Mouse (Mus musculus) intestine, postnatal 0 days (tissue): ENCODE results near the gene Ints1. TPM values are rescaled to one million over a fixed set of nuclear protein-coding genes. Genes with fewer than 3 reads are reported as not detected.

ENCODE experiments used
- ATAC-seq: fragments of 200-750 bp; cut with Nextera tagmentation; 2 replicates; pipeline ENCODE4 v1.8.0; 2017; ENCODE audit warnings: mild to moderate bottlenecking, moderate TSS enrichment, moderate library complexity
- H3K27ac ChIP-seq: fragments of 300-500 bp; sonication (generic); 2 replicates; pipeline ENCODE4 v1.5.1; 2014; ENCODE audit warnings: mild to moderate bottlenecking, low read depth, low read length, moderate library complexity
- H3K27me3 ChIP-seq: fragments of 300-500 bp; sonication (generic); replicated peaks from 2 replicates; pipeline ENCODE4 v1.6.1; 2014; ENCODE audit warnings: low read length, mixed read lengths; ENCODE audit not compliant: control insufficient read depth, insufficient read depth
- H3K36me3 ChIP-seq: fragments of 300-500 bp; sonication (generic); 2 replicates; pipeline ENCODE4 v1.6.1; 2014; ENCODE audit warnings: mild to moderate bottlenecking, moderate library complexity; ENCODE audit not compliant: control insufficient read depth, insufficient read depth
- H3K4me1 ChIP-seq: fragments of 300-500 bp; sonication (generic); replicated peaks from 2 replicates; pipeline ENCODE4 v1.6.1; 2014; ENCODE audit warnings: antibody characterized with exemption, low read length, mixed read lengths; ENCODE audit not compliant: control insufficient read depth, insufficient read depth
- H3K4me2 ChIP-seq: fragments of 300-500 bp; sonication (generic); replicated peaks from 2 replicates; pipeline ENCODE4 v1.6.1; 2014; ENCODE audit warnings: low read depth, mild to moderate bottlenecking, moderate library complexity
- H3K4me3 ChIP-seq: fragments of 300-500 bp; sonication (generic); 2 replicates; pipeline ENCODE4 v1.5.1; 2014; ENCODE audit warnings: low read depth, low read length
- H3K9ac ChIP-seq: fragments of 300-500 bp; sonication (generic); 2 replicates; pipeline ENCODE4 v1.6.1; 2014; ENCODE audit warnings: mild to moderate bottlenecking, low read depth, low read length
- H3K9me3 ChIP-seq: fragments of 300-500 bp; sonication (generic); 2 replicates; pipeline ENCODE4 v1.6.1; 2016; ENCODE audit warnings: mixed run types; ENCODE audit not compliant: control insufficient read depth
- CTCF ChIP-seq: sonication (generic); IDR thresholded peaks from 2 replicates; pipeline ENCODE4 v1.5.1; 2016; ENCODE audit warnings: low read depth, mild to moderate bottlenecking, control low read depth, antibody characterized with exemption, moderate library complexity
- WGBS: fragments of 180-500 bp; shearing (Covaris S2); extraction: QIAGEN DNeasy Blood & Tissue Kit; methylation state at CpG from one replicate; pipeline ENCODE4 v1.1.7; 2014; 5-methylcytosine and 5-hydroxymethylcytosine counted together
- microRNA-seq: library from miRNA; unstranded; fragments of <30 nt; microRNA quantifications from one replicate; pipeline ENCODE4, GENCODE M21; 2016
- polyA plus RNA-seq: library from polyadenylated mRNA; unstranded; fragments of >200 nt; fragmentation: Nextera tagmentation; extraction: Ambion mirVana; gene quantifications from 2 replicates; pipeline ENCODE4 v1.2.1, GENCODE M21; 2015

Gene Ints1
- polyA plus RNA-seq, 1 experiment from 2014 or later: 9.9 TPM

DNA sequence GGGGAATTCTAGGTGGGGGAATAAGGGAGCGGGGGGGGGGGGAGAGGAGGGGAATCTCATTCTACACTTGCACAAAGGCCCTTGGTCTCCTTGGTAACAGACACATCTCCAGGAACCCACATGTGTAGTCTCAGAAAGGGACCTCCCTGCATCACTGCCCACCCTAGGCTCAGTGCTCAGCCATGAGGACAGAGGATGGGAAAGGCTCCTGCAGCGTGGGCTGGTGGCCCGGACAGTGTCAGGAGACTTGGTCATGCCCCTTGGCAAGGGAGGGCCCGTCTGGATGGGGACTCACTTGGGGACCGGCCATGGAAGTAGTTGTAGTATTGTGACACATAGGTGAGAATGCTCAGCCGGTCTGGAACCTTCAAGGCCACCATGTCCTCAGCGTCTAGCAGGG is 56.5 kb downstream of the Ints1 start:
- 86% methylated on average over 7 of the region's 7 CpGs for WGBS
- no peak for ATAC-seq
- TF ChIP-seq CTCF: no peak
- H3K4me3 ChIP-seq: no peak overlapping the region
- no peaks in the 10 kb centered on the region for H3K4me1 ChIP-seq
- H3K4me2 ChIP-seq: no peak overlapping the region
- H3K9me3 ChIP-seq: no peaks in the 10 kb centered on the region
- H3K9ac ChIP-seq: no peak overlapping the region
- peaks cover 28% of the 10 kb centered on the region for H3K36me3 ChIP-seq
- H3K27ac ChIP-seq: no peak overlapping the region
- H3K27me3 ChIP-seq: no peaks in the 10 kb centered on the region

DNA sequence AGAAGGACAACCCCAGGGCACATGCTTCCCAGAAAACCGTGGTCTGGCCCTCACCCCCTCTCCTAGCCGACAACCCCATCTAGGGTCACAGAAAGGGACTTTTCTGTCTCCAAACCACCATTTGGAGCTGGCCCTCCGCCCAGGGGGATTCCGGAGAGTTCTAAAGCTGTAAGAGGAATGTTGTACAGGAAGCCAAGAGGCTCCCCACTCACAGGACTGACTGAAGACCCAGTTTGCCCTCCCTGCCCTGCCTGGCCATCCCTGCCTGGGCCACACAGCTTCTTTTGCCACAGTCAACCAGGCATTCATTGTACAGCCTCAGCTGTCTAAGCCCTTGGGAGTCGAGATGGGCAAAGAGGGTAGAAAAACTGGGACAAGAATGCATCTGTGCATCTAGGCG is 56.9 kb downstream of the Ints1 start:
- Histone ChIP-seq H3K9me3 (no peaks in the 10 kb centered on the region), H3K4me1 (no peaks in the 10 kb centered on the region), H3K27ac (no peak overlapping the region), H3K9ac (no peak overlapping the region), H3K4me2 (no peak overlapping the region), H3K36me3 (peaks cover 31% of the 10 kb centered on the region), H3K27me3 (no peaks in the 10 kb centered on the region), H3K4me3 (no peak overlapping the region)
- TF ChIP-seq CTCF: no peak
- no peak for ATAC-seq
- 58% methylated on average over 6 of the region's 6 CpGs for WGBS

DNA sequence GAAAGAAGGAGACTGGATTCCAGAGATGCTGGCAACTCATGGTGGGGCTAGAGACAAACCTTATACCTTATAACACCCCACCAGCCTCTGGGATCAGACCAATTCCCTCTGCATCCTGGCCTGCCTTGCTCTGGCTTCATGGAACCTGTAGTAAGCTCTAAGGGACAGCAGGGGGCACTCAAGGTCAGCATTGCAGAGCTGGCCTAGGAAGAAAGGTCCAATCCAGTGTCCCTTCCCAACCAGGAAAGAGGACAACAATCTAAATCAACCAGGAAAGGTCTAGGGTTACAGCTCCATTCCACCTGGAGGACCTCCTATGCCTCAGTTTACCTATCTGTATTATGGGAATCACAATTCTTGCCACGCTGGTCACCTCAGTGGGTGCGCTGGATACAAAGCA is 57.8 kb downstream of the Ints1 start:
- TF ChIP-seq CTCF: peak; percentile 99
- no peak overlapping the region for H3K9ac ChIP-seq
- H3K27me3 ChIP-seq: no peaks in the 10 kb centered on the region
- no peak overlapping the region for H3K27ac ChIP-seq
- no peaks in the 10 kb centered on the region for H3K9me3 ChIP-seq
- no peak overlapping the region for H3K4me3 ChIP-seq
- peaks cover 39% of the 10 kb centered on the region for H3K36me3 ChIP-seq
- H3K4me1 ChIP-seq: no peaks in the 10 kb centered on the region
- WGBS: 100% methylated on average over 2 of the region's 2 CpGs
- no peak overlapping the region for H3K4me2 ChIP-seq
- ATAC-seq: peak; percentile 37

GRCm38 (mm10) chr5:139706496-139706895 is 69.0 kb downstream of the Ints1 start:
- H3K9ac ChIP-seq: no peak overlapping the region
- no peaks in the 10 kb centered on the region for H3K4me1 ChIP-seq
- H3K36me3 ChIP-seq: peaks cover 54% of the 10 kb centered on the region
- H3K4me2 ChIP-seq: no peak overlapping the region
- TF ChIP-seq CTCF: no peak
- no peak overlapping the region for H3K27ac ChIP-seq
- H3K9me3 ChIP-seq: no peaks in the 10 kb centered on the region
- no peak overlapping the region for H3K4me3 ChIP-seq
- no peak for ATAC-seq
- 93% methylated on average over 10 of the region's 10 CpGs for WGBS
- H3K27me3 ChIP-seq: no peaks in the 10 kb centered on the region

GRCm38 (mm10) chr5:139702905-139703304 is 72.6 kb downstream of the Ints1 start:
- Histone ChIP-seq H3K4me2 (no peak overlapping the region), H3K27me3 (no peaks in the 10 kb centered on the region), H3K9ac (no peak overlapping the region), H3K9me3 (no peaks in the 10 kb centered on the region), H3K4me3 (no peak overlapping the region), H3K36me3 (peaks cover 19% of the 10 kb centered on the region), H3K27ac (no peak overlapping the region), H3K4me1 (no peaks in the 10 kb centered on the region)
- TF ChIP-seq CTCF: peak; percentile 74
- WGBS: 63% methylated on average over 2 of the region's 2 CpGs
- ATAC-seq: no peak

DNA sequence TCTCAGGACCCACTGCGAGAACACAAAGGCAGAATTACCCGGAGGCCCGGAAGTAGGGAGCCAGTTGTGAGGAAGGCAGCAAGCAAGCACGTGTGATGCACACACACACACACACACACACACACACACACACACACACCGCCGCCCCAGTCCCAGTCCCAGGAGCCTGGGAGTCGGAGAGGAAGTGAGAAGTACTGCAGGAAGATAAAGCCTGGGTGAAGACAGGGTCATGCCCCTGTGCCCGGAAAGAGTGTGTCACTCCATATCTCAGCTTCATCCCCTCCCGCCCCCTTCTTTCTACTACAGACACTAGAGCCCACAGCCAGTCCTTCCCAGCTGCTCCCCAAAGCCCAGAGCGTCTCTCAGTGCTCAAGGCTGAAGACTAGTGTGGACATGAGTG is 73.2 kb downstream of the Ints1 start:
- no peaks in the 10 kb centered on the region for H3K4me1 ChIP-seq
- H3K4me2 ChIP-seq: no peak overlapping the region
- ATAC-seq: no peak
- no peaks in the 10 kb centered on the region for H3K9me3 ChIP-seq
- no peak overlapping the region for H3K27ac ChIP-seq
- 30% methylated on average over 10 of the region's 10 CpGs for WGBS
- TF ChIP-seq CTCF: no peak
- no peaks in the 10 kb centered on the region for H3K27me3 ChIP-seq
- peaks cover 18% of the 10 kb centered on the region for H3K36me3 ChIP-seq
- no peak overlapping the region for H3K9ac ChIP-seq
- no peak overlapping the region for H3K4me3 ChIP-seq

Small RNAs within 50 kb of the gene (microRNA-seq; reads per million reads assigned to microRNA genes)
- not detected for gene Mir7037

Other genes with a start within 250 kb of the Ints1 start
- not detected in 2 replicates for gene Uncx, start 232.2 kb downstream of the Ints1 start, polyA plus RNA-seq
- 12.8 and 13.0 TPM in 2 replicates for gene Micall2, start 39.3 kb downstream of the Ints1 start, polyA plus RNA-seq
- gene Mafk, start 15.8 kb upstream of the Ints1 start, polyA plus RNA-seq: 23.1 and 25.5 TPM in 2 replicates
- gene Tmem184a, start 44.2 kb upstream of the Ints1 start, polyA plus RNA-seq: 197 and 218 TPM in 2 replicates
- not detected in 2 replicates for gene Gm26938, start 50.7 kb upstream of the Ints1 start, polyA plus RNA-seq
- 33.9 and 34.4 TPM in 2 replicates for gene Psmg3, start 51.2 kb upstream of the Ints1 start, polyA plus RNA-seq
- gene Elfn1, start 132.3 kb upstream of the Ints1 start, polyA plus RNA-seq: 0.08 and 0.12 TPM in 2 replicates